Mouse (Mus musculus): ENCODE measurements around the gene Tmed5. TPM values are rescaled to one million over a fixed set of nuclear protein-coding genes. Genes with fewer than 3 reads are reported as not detected.

The Tmed5 gene
- polyA plus RNA-seq, 1 experiment from 2014 or later: 36.4 TPM

- Histone ChIP-seq H3K4me3 (ENCODE audit: low read depth, low read length) (no peak overlapping the region), H3K27ac (ENCODE audit: low read length) (no peak overlapping the region), H3K9ac (replicated peaks; ENCODE audit: low read depth) (no peak overlapping the region), H3K36me3 (ENCODE audit: insufficient read depth, low read length) (no peaks in the 10 kb centered on the region), H3K4me2 (replicated peaks; ENCODE audit: low read depth, low read length) (no peak overlapping the region), H3K27me3 (replicated peaks; ENCODE audit: insufficient read depth, low read length) (no peaks in the 10 kb centered on the region), H3K9me3 (ENCODE audit: low read length) (no peaks in the 10 kb centered on the region), H3K4me1 (ENCODE audit: insufficient read depth, low read depth, low read length) (no peaks in the 10 kb centered on the region)
- WGBS: 90% methylated on average over 9 of the region's 9 CpGs
- DNase-seq (ENCODE audit: low spot score) (no peak), ATAC-seq (no peak)
- TF ChIP-seq CTCF (IDR thresholded peaks at IDR 0.05) (no peak), EP300 (IDR thresholded peaks at IDR 0.05) (no peak)
These were observed 72.0 kb downstream of the Tmed5 start for GRCm38 (mm10) chr5:108060413-108060812.

Other genes with a start within 250 kb of the Tmed5 start
- gene Rpl5, start 232.1 kb downstream of the Tmed5 start, polyA plus RNA-seq (2015; fragmentation: Nextera tagmentation; extraction: Ambion mirVana): 27.9 and 29.6 TPM in 2 replicates
- 29.4 and 33.9 TPM in 2 replicates for gene Fam69a, start 145.5 kb downstream of the Tmed5 start, polyA plus RNA-seq (2015; fragmentation: Nextera tagmentation; extraction: Ambion mirVana)
- 39.0 and 47.5 TPM in 2 replicates for gene Mtf2, start 66.9 kb downstream of the Tmed5 start, polyA plus RNA-seq (2015; fragmentation: Nextera tagmentation; extraction: Ambion mirVana)
- 2.6 and 3.3 TPM in 2 replicates for gene Ccdc18, start 255 bp upstream of the Tmed5 start, polyA plus RNA-seq (2015; fragmentation: Nextera tagmentation; extraction: Ambion mirVana)
- gene Dr1, start 136.3 kb upstream of the Tmed5 start, polyA plus RNA-seq (2015; fragmentation: Nextera tagmentation; extraction: Ambion mirVana): 27.7 and 32.5 TPM in 2 replicates
- 4.6 and 6.4 TPM in 2 replicates for gene Pigg, start 180.0 kb upstream of the Tmed5 start, polyA plus RNA-seq (2015; fragmentation: Nextera tagmentation; extraction: Ambion mirVana)
- gene Gm42517, start 235.3 kb upstream of the Tmed5 start, polyA plus RNA-seq (2015; fragmentation: Nextera tagmentation; extraction: Ambion mirVana): 0.06 and 0.07 TPM in 2 replicates

Data from lung, postnatal 0 days (tissue).